Mouse (Mus musculus) liver, embryonic 14.5 days (tissue): ENCODE measurements around the gene Psmd13. TPM values are rescaled to one million over a fixed set of nuclear protein-coding genes. Genes with fewer than 3 reads are reported as not detected.

Experiments
- ATAC-seq: fragments of 200-750 bp; cut with Nextera tagmentation; 2 replicates; pipeline ENCODE4 v1.8.0; 2017; ENCODE audit warnings: moderate number of reproducible peaks, mild to moderate bottlenecking, moderate library complexity; ENCODE audit not compliant: insufficient read depth
- DNase-seq, 3 experiments: peaks; one replicate each; pipeline ENCODE4 v3.0.0-alpha.2; 2012 to 2013; ENCODE audit warnings: low read depth in 3 of 3, low spot score in 3 of 3
- H3K27ac ChIP-seq: fragments of 300-500 bp; sonication (generic); 2 replicates; pipeline ENCODE4 v1.5.1; 2014; ENCODE audit warnings: moderate library complexity, mild to moderate bottlenecking, control low read depth, inconsistent platforms
- H3K27me3 ChIP-seq: fragments of 300-500 bp; sonication (generic); 2 replicates; pipeline ENCODE4 v1.6.1; 2014; ENCODE audit warnings: mild to moderate bottlenecking, low read length, moderate library complexity; ENCODE audit not compliant: control insufficient read depth, insufficient read depth
- H3K36me3 ChIP-seq: fragments of 300-500 bp; sonication (generic); replicated peaks from 2 replicates; pipeline ENCODE4 v1.6.1; 2014; ENCODE audit warnings: low read depth; ENCODE audit not compliant: control insufficient read depth, insufficient read depth
- H3K4me1 ChIP-seq, 2 experiments: fragments of 200-500 bp in 1 of 2; fragments of 300-500 bp in 1 of 2; sonication (generic) in 1 of 2; replicated peaks; 2 replicates each; pipeline ENCODE4 v1.6.1; 2012 to 2014; ENCODE audit warnings: antibody characterized with exemption in 1 of 2, inconsistent platforms in 1 of 2, low read length in 1 of 2; ENCODE audit not compliant: control insufficient read depth in 2 of 2, insufficient read depth in 2 of 2
- H3K4me2 ChIP-seq: fragments of 300-500 bp; sonication (generic); 2 replicates; pipeline ENCODE4 v1.6.1; 2014; ENCODE audit warnings: low read depth, mild to moderate bottlenecking, control low read depth, moderate library complexity
- H3K4me3 ChIP-seq, 2 experiments: fragments of 200-500 bp in 1 of 2; fragments of 300-500 bp in 1 of 2; sonication (generic) in 1 of 2; 2 replicates each; pipeline ENCODE4 v1.5.1; 2012 to 2014; ENCODE audit warnings: low read depth in 2 of 2, low read length in 2 of 2, mild to moderate bottlenecking in 2 of 2, control low read depth in 1 of 2, inconsistent platforms in 1 of 2, moderate library complexity in 1 of 2; ENCODE audit not compliant: insufficient read depth in 1 of 2
- H3K9ac ChIP-seq: fragments of 300-500 bp; sonication (generic); replicated peaks from 2 replicates; pipeline ENCODE4 v1.6.1; 2014; ENCODE audit warnings: mild to moderate bottlenecking, control low read depth, moderate library complexity
- H3K9me3 ChIP-seq: fragments of 300-500 bp; sonication (generic); 2 replicates; pipeline ENCODE4 v1.6.1; 2016; ENCODE audit warnings: low read length, mixed read lengths; ENCODE audit not compliant: control insufficient read depth
- CTCF ChIP-seq: IDR thresholded peaks from 2 replicates; pipeline ENCODE4 v1.5.1; 2016; ENCODE audit warnings: antibody characterized with exemption, low read depth, control low read depth
- EP300 ChIP-seq: IDR thresholded peaks from 2 replicates; pipeline ENCODE4 v1.6.1; 2016; ENCODE audit warnings: antibody characterized with exemption, low read depth
- WGBS: fragments of 180-500 bp; shearing (Covaris S2); extraction: QIAGEN DNeasy Blood & Tissue Kit; methylation state at CpG from one replicate; pipeline ENCODE4 v1.1.7; 2014; ENCODE audit not compliant: insufficient replicate concordance; 5-methylcytosine and 5-hydroxymethylcytosine counted together
- polyA plus RNA-seq, 2 experiments: library from polyadenylated mRNA; depleted of rRNA in 1 of 2; stranded (reverse) in 1 of 2; unstranded in 1 of 2; fragments of >200 nt; fragmentation: Nextera tagmentation in 1 of 2; extraction: Ambion mirVana in 1 of 2; gene quantifications; 2 replicates each; pipeline versions ENCODE4 v1.2.1 to v1.2.3; 2012 to 2014

Psmd13 gene
- polyA plus RNA-seq, 2 experiments = 50.8 to 92.6 TPM

DNA sequence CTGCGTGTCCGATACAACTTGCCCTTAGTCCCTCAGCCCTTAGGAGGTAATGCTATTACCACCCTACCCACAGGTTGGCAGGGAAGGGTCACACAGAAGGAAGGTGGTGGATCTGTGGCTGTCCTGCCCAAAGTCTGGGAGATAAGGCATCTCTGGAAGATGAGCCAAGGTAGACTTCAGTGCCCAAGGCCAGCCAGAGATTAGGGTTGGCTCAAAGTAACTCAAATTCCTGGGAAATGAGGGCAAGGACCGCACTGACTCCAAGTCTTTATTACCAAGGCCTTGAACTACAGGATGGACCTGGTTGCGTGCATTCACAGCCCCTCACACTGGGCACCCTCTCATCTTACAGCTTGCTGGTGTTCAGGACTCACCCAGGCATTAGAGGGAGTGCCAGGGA lies 29.9 kb upstream of the Psmd13 start:
- Histone ChIP-seq H3K27ac (no peak overlapping the region), H3K4me1 (peaks cover 3 to 8% of the 10 kb centered on the region in 2 experiments; a peak in 3 of 4 replicates), H3K9me3 (no peaks in the 10 kb centered on the region), H3K4me3 (no peak overlapping the region), H3K9ac (no peak overlapping the region), H3K36me3 (peaks cover 27% of the 10 kb centered on the region), H3K27me3 (no peaks in the 10 kb centered on the region), H3K4me2 (no peak overlapping the region)
- ATAC-seq = no peak
- TF ChIP-seq EP300 (no peak), CTCF (no peak)
- DNase-seq = no peak
- WGBS = 88% methylated on average over 4 of the region's 4 CpGs

DNA sequence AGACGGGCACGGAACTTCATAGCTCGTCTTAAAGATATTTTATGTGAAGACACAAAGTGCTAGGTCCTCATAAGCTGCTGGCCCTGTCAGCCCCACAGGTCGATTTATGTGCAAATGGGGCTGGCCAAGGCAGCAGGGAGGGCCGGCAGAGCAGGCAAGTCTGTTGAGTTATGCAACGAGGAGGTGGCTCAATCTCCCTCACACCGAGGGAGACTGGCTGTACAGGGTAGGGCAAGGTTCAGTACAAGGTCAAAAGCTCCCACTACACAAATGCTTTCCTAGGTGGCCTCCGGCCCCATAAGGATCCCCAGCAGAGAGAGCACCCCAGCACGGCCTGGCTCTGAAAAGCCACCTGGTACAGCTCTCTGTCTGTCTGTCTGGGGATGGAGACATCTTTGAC lies 28.4 kb upstream of the Psmd13 start:
- TF ChIP-seq CTCF (no peak), EP300 (no peak)
- Histone ChIP-seq H3K4me1 (peaks cover 10 to 15% of the 10 kb centered on the region in 2 experiments), H3K36me3 (peaks cover 27% of the 10 kb centered on the region), H3K4me3 (no peak overlapping the region), H3K4me2 (no peak overlapping the region), H3K27me3 (no peaks in the 10 kb centered on the region), H3K9ac (no peak overlapping the region), H3K27ac (no peak overlapping the region), H3K9me3 (no peaks in the 10 kb centered on the region)
- DNase-seq = no peak
- ATAC-seq = no peak
- WGBS = 72% methylated on average over 9 of the region's 9 CpGs

DNA sequence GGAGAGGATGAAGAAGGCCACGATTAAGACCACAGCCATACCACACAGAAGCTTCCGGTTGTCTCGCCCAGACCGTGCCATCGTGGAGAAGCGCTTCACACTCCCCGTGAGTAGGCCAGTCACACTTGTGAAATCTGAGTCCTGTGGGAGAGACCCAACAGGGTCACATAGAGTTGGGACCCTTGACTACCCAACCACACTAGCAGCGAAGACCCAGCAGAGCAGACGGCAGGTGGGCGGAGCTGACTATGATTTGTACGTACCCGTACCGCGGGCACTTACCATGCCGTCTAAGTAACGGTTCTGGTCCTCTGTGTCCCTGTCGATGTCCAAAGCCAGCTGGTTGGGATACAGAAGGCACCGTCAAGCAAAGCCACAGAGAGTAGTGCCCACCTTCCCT lies 27.3 kb upstream of the Psmd13 start:
- no peak for DNase-seq
- TF ChIP-seq CTCF (no peak), EP300 (no peak)
- H3K4me2 ChIP-seq = peak overlapping the region; percentile 86
- no peak overlapping the region for H3K4me3 ChIP-seq
- no peak overlapping the region for H3K27ac ChIP-seq
- no peak overlapping the region for H3K9ac ChIP-seq
- H3K9me3 ChIP-seq = no peaks in the 10 kb centered on the region
- ATAC-seq = no peak
- H3K27me3 ChIP-seq = no peaks in the 10 kb centered on the region
- H3K36me3 ChIP-seq = peaks cover 27% of the 10 kb centered on the region
- 88% methylated on average over 18 of the region's 18 CpGs for WGBS
- H3K4me1 ChIP-seq = peaks cover 11 to 17% of the 10 kb centered on the region in 2 experiments

DNA sequence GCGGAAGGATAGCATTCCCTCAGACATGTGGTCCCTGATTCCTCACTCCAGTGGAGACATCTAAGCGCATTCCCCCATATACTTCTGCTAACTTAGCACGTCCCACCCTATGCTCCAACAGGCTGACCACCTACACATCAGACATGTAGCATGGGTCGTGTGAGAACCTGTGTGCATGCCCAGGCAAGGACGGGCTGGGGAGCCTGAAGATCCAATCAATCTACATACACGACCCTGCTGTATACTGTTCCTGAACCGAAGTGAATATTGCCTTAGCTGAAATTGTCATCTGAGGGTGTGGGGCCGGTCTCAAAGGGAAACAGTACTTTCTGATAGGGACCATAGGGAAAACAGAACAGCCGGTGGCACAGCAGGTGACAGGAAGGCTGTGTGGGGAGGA lies 26.6 kb upstream of the Psmd13 start:
- Histone ChIP-seq H3K27ac (peak overlapping the region; percentile 91), H3K4me3 (peak overlapping the region; percentile 83 to 93), H3K9me3 (no peaks in the 10 kb centered on the region), H3K36me3 (peaks cover 27% of the 10 kb centered on the region), H3K4me2 (peak overlapping the region; percentile 86), H3K9ac (peak overlapping the region; percentile 85), H3K27me3 (no peaks in the 10 kb centered on the region), H3K4me1 (peaks cover 11 to 17% of the 10 kb centered on the region in 2 experiments)
- TF ChIP-seq EP300 (no peak), CTCF (no peak)
- 61% methylated on average over 9 of the region's 9 CpGs for WGBS
- DNase-seq (no peak), ATAC-seq (no peak)

DNA sequence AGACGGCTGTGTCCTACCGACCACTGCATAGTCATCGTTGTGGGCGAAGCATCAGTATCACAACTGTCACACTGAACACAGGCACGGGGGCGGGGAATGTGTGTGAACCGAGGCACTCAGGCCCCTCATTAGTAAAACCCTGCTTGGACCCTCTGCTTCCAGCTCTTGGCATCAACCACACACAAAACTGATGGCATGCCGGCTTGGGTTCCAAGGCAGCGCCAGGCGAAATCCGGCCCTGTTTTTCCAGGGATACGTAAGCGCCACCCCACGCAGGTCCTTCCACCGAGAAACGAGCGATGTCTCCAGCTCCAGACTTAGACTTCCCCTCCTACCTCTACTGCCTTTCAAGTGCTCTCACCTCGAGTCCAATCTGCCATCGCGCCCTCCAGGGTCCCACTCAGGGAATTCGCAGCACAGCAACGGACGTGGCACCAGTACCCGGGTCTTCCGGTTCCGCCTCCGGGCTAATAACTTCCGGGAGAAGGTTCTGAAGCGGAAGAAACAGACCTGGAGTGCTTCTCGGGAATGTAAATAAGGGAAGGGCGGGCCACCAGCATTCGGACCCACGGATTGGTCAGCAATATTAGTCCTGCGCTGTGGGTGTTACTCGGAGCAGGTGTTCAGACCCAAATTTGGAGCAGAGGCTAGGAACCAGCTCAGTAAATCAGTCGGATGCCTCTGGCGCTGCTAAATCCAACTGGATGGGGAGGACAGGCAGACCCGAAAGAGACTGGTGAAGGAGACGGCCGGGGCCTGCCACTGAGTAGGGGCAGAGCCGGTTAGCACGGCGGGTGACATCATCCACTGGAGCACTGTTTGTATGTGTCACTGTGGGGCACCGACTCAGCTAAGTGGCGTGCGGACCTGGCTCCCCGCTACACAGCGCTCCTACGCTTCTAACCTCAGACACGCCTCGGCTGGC lies 25.6 kb upstream of the Psmd13 start, which contains the start of gene Gm45785:
Gene Gm45785, minus strand, starts transcription at position 472 of the 925 bp plus-strand sequence.
- Histone ChIP-seq H3K27ac (peak within 1 kb of the TSS; percentile 91), H3K9me3 (no peaks in the 10 kb centered on the region), H3K9ac (peak within 1 kb of the TSS; percentile 85), H3K4me3 (peak within 1 kb of the TSS; percentile 83 to 93), H3K4me2 (peak within 1 kb of the TSS; percentile 86), H3K27me3 (no peaks in the 10 kb centered on the region), H3K36me3 (peaks cover 27% of the 10 kb centered on the region), H3K4me1 (peaks cover 11 to 17% of the 10 kb centered on the region in 2 experiments)
- WGBS = under 1% methylated on average over 51 of the region's 51 CpGs
- ATAC-seq (peak; percentile 75), DNase-seq (peak; percentile 80 to 86 (median 81))
- no peak; the same call in 1 of the 2 replicates for TF ChIP-seq CTCF
